Mouse (Mus musculus): ENCODE measurements around the gene Jph4. TPM values are rescaled to one million over a fixed set of nuclear protein-coding genes. Genes with fewer than 3 reads are reported as not detected.
A peak's percentile ranks its signal among the peaks of the same experiment; 100 is the strongest.

Jph4 gene
- 1.6 and 1.7 TPM in 2 replicates for polyA plus RNA-seq (2015; fragmentation: Nextera tagmentation; extraction: Ambion mirVana)

DNA sequence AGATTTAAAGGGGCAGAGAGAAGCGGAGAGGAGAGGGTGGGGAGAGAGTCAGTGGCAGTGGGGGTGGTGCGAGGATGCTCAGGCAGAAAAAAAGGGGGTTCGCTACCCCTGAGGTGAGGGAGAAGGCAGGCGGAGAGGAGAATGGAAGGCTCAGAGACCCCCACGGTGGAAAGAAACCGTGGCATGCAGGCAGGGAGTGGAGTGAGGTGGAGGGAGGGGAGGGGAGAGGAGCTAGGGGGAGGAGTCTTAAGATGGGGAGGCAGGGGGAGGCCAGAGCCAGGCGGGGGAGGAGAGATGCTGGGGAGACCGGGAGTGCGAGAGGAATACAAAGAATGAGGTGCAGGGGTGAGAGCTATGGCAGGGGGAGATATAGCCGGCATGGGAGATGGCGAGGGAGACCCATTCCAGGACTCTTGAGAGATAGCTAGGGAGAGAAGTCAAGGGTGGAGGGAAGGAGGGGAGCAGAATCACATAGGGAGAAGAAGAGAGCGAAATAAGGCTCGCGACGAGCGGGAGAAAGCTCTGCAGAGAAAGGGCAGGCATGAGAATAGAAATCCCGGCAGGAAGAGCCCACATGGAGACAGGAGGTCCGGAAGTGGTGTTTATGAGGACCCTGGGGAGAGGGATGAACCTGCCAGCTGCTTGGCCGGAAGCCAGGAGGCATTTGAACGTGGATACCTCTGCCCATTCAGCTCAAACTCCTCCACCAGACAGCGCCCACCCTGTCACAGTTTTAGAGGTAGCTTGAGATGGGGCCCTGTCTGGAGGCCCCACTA, at the start of gene Jph4:
Gene Jph4 (minus strand): TSS at position 511 of the 776 bp plus-strand sequence.
- 7% methylated on average over 21 of the region's 21 CpGs for WGBS
- H3K9me3 ChIP-seq = no peaks in the 10 kb centered on the region
- no peak within 1 kb of the TSS for H3K27ac ChIP-seq
- H3K27me3 ChIP-seq (replicated peaks) = peaks cover 39% of the 10 kb centered on the region
- no peak for ATAC-seq
- H3K36me3 ChIP-seq = no peaks in the 10 kb centered on the region
- peaks cover 27% of the 10 kb centered on the region for H3K4me1 ChIP-seq (replicated peaks)
- peak within 1 kb of the TSS; percentile 61 for H3K4me3 ChIP-seq (replicated peaks)
- H3K9ac ChIP-seq = no peak within 1 kb of the TSS
- H3K4me2 ChIP-seq (replicated peaks) = peak within 1 kb of the TSS; percentile 99

DNA sequence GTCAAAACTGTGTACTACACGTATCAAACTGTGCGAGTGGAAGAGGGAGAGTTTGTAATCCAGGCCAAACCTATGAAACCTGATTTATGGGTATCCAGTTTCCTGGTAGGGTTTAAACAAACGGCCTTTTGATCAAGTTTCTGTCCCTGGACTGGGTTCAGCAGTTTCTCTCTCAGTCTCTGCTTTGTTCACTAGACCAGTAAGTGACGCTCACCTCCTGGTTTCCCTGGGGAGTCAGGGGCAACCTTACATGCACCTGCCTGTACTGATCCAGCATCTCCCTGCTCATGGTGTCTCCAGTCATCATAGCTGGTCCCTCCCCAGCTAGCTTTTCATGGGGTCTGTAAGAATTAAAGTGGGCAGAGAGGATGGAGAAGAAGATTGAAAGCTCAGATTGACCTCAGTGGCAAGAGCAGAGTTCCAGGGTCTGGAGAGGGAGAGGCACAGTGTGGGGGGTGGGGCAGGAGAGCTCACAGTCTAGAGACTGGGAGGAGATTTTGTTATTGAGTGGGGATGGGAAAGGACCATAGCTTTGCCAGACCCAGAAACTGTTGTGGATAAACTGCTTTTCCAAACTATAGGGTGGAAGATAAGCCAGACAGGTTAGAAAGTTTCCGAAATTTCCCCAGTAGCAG, 47.6 kb upstream of the Jph4 start:
- peaks cover 7% of the 10 kb centered on the region; the same call in 1 of the 2 replicates for H3K4me1 ChIP-seq (replicated peaks)
- no peak; the same call in 1 of the 2 replicates for ATAC-seq
- no peak overlapping the region for H3K9ac ChIP-seq
- H3K27ac ChIP-seq = peak overlapping the region; percentile 84
- WGBS = 46% methylated on average over 5 of the region's 5 CpGs
- no peak overlapping the region for H3K4me2 ChIP-seq (replicated peaks)
- no peaks in the 10 kb centered on the region for H3K27me3 ChIP-seq (replicated peaks)
- H3K36me3 ChIP-seq = no peaks in the 10 kb centered on the region
- no peak overlapping the region for H3K4me3 ChIP-seq (replicated peaks)
- H3K9me3 ChIP-seq = no peaks in the 10 kb centered on the region

DNA sequence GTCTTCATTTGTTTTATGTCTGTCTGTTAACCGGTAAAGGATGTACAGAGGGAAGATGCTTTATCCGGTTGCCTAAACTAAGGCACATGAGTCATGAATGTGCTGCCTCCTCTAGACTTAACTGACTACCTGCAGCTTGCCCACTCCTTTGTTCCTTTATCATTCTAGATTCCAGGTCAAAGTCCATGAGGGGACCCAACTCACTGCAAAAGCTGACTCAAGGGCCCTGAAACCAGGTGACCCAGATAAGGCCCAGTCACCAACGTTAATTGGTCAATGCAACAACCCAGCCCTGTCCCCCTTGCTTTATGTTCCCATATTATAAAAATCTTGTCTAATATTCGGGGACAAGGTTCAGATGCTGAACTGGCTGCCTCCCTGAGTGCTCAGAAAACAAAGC, 45.4 kb upstream of the Jph4 start:
- Histone ChIP-seq H3K4me3 (replicated peaks) (no peak overlapping the region), H3K27me3 (replicated peaks) (no peaks in the 10 kb centered on the region), H3K9me3 (no peaks in the 10 kb centered on the region), H3K4me2 (replicated peaks) (no peak overlapping the region), H3K4me1 (replicated peaks) (peaks cover 5% of the 10 kb centered on the region; the same call in 1 of the 2 replicates), H3K27ac (peak overlapping the region; percentile 84), H3K36me3 (no peaks in the 10 kb centered on the region), H3K9ac (no peak overlapping the region)
- peak; percentile 91 for ATAC-seq
- 60% methylated on average over 4 of the region's 4 CpGs for WGBS

DNA sequence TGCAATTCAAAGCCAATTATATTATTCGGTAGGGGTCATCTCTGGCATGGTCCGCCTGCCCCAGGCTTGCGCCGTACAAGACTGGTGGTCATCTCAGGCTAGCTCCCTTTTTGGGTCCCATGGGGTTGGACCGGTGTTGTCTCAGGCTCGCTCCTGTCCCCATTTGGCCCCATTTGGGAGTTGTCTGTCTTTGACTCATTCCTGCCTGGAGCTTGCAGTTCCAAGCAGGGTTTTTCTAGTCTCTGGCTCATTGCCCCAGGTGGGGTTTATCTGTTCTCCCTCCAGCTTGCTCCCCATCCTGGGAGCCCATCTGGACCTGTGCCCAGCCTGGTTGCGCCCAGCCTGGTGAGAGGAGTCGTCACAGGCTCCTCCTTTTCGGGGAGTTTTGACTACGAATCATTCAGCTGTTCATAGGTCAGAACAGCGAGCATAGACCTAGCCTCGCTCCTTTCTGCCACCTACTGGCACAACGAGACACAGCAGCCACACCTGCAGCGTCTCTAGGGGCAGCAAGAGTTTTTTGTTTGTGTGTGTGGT, 44.4 kb upstream of the Jph4 start:
- H3K4me3 ChIP-seq (replicated peaks) = no peak overlapping the region
- H3K4me1 ChIP-seq (replicated peaks) = peaks cover 5% of the 10 kb centered on the region; the same call in 1 of the 2 replicates
- no peaks in the 10 kb centered on the region for H3K36me3 ChIP-seq
- H3K9me3 ChIP-seq = no peaks in the 10 kb centered on the region
- peak overlapping the region; percentile 50 for H3K4me2 ChIP-seq (replicated peaks)
- peak; percentile 55 for ATAC-seq
- no peaks in the 10 kb centered on the region for H3K27me3 ChIP-seq (replicated peaks)
- WGBS = 27% methylated on average over 14 of the region's 14 CpGs
- peak overlapping the region; percentile 51; the same call in 1 of the 2 replicates for H3K27ac ChIP-seq
- no peak overlapping the region for H3K9ac ChIP-seq

DNA sequence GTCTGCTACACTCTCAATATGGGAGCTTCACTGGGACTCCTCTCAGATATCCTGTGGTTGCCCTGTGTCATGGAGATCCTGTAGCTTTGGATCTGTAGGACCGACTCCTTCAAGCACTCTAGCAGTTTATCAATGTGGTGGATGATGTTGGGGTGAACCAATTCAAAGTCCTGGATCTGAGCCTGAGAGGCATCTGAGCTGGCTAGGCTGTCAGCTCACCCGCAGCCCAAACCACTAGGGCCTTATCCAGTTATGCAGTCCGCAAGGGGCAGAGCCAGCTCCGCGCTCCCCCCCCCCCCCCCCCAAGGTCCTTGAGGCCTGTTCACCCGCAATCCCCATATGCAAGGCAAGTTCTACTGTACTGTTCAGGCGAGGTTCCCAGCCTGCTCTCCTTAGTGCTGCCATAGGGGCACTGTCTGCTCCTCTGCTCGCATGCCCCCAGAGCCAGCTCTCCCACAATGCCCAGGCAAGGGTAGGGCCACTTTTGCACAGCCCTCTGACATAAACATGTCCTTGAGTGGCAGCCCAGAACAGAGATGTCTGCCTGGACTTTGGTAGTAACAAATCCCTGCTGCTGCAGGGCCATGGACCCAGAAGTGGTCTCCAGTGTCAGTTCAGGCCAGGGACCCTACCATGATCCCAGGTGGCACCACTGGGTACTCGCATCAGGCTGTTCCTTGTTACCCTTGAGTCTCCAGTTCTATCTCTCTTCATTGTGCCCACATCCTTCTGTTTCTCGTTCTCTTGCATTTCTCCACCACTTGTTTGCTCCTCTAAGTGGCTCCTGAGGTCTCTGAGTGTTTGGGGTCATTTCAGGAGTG, 43.7 kb upstream of the Jph4 start:
- Histone ChIP-seq H3K27me3 (replicated peaks) (no peaks in the 10 kb centered on the region), H3K4me3 (replicated peaks) (no peak overlapping the region), H3K9me3 (no peaks in the 10 kb centered on the region), H3K36me3 (no peaks in the 10 kb centered on the region), H3K27ac (peak overlapping the region; percentile 13; the same call in 1 of the 2 replicates), H3K4me1 (replicated peaks) (peaks cover 5% of the 10 kb centered on the region; the same call in 1 of the 2 replicates), H3K4me2 (replicated peaks) (0 out of 2 replicates have a peak overlapping the region, but pooled peaks have one; percentile 50), H3K9ac (no peak overlapping the region)
- no peak for ATAC-seq
- 74% methylated on average over 10 of the region's 10 CpGs for WGBS

DNA sequence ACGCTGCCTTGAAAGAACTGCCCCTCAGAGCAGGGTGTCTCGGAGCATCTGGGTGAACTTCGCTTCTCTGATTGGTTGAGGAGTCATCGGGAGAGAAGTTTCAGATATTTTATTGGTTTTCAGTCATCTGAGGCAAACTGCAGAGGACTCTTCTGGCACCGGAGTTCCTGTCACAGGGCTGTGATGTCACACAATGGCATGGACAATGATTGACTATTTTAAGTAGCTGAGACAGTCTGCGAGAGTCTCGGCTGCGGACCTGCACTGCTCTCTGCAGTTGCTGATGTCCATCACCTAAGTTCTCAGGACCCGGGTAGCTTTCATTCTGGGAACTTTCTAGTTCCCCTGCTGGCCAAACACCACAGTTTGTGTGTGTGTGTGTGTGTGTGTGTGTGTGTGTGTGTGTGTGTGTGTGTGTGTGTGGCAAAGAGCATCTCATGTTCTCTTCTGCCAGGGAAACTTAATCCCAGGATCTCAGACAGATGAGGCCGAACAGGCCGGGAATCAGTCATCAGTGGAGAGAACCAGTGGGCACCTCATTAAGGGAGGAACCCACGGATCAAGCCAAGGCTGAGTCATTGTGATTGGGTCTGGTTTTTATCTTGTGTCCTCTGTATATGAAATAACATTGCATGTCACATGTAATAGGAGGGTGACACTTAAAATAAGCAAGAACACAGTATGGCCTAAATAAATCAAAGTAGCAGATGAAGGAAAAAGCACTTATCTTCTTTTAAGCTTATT, 40.8 kb upstream of the Jph4 start:
- Histone ChIP-seq H3K36me3 (no peaks in the 10 kb centered on the region), H3K9ac (no peak overlapping the region), H3K9me3 (no peaks in the 10 kb centered on the region), H3K4me1 (replicated peaks) (peaks cover 5% of the 10 kb centered on the region; the same call in 1 of the 2 replicates), H3K27me3 (replicated peaks) (no peaks in the 10 kb centered on the region), H3K4me2 (replicated peaks) (peak overlapping the region; percentile 24; the same call in 1 of the 2 replicates), H3K4me3 (replicated peaks) (no peak overlapping the region), H3K27ac (no peak overlapping the region)
- 38% methylated on average over 12 of the region's 12 CpGs for WGBS
- ATAC-seq = peak; percentile 68

DNA sequence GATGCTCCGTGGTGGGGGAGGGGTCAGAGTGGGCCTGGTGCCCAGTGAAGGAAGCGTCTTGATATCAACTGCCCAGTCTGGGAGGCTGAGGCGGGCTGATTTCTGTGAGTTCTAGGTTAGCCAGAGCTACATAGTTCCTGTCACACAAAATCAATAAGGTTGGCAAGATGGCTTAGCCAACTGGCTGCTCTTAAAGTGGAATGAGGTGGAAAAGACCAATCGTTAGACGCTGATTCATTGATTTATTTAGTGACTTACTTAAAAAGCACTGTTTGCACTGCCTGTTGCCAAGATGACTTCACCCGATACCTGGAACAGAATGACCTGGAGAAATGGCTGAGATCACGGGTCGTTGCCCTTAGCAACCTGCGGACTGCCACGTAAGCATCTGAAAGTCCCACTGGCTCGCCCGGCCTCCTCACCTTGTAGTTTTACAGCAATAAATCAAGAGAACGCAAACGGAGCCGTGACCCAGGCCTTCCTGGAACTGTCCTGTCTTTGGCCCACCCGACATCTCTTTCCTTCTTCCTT, 36.3 kb upstream of the Jph4 start:
- no peak for ATAC-seq
- H3K9ac ChIP-seq = no peak overlapping the region
- no peak overlapping the region for H3K27ac ChIP-seq
- H3K4me1 ChIP-seq (replicated peaks) = no peaks in the 10 kb centered on the region
- H3K9me3 ChIP-seq = no peaks in the 10 kb centered on the region
- H3K4me2 ChIP-seq (replicated peaks) = no peak overlapping the region
- no peak overlapping the region for H3K4me3 ChIP-seq (replicated peaks)
- WGBS = 75% methylated on average over 16 of the region's 16 CpGs
- H3K36me3 ChIP-seq = no peaks in the 10 kb centered on the region
- H3K27me3 ChIP-seq (replicated peaks) = no peaks in the 10 kb centered on the region

DNA sequence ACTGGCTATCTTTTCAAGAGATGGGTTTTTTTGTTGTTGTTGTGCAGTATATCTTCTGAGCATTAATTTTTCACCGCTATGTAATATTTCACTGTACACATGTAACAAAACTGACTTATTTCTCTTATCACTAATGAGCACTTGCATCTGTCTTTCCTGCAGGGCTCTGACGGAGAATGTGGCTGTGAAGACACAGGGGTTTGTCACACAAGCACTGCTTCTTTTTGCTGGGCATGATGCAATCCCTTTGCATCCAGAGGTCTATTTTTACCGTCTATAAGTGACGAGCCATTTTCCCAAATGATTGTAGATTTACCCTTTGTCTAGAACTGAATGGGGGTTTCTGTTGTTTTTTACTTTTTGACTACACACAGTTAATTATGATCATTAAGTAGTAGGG, 35.4 kb upstream of the Jph4 start:
- H3K9ac ChIP-seq = no peak overlapping the region

DNA sequence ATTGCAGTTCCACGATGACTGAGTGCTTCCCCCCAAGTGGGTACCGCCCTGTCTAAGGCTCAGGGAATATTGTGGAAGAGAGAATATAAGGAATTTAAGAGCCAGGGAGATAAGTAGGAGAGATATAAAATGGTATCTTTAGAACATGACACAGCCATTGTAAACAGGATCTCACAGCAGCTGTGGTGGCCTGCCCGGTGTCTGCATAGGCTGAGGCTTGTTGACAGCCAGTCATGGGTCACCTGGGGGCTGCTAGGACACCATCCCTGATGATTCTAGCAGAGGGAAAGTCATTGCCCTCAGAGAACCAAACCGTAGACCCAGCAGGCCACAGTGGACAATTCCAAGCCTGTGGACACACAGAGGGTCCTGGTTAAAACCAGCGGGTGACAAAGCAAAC, 34.2 kb upstream of the Jph4 start:
- Histone ChIP-seq H3K4me3 (replicated peaks) (no peak overlapping the region), H3K27me3 (replicated peaks) (no peaks in the 10 kb centered on the region), H3K36me3 (no peaks in the 10 kb centered on the region), H3K9ac (no peak overlapping the region), H3K4me1 (replicated peaks) (no peaks in the 10 kb centered on the region), H3K27ac (no peak overlapping the region), H3K4me2 (replicated peaks) (no peak overlapping the region), H3K9me3 (no peaks in the 10 kb centered on the region)
- 77% methylated on average over 5 of the region's 5 CpGs for WGBS
- ATAC-seq = no peak

More for the DNA sequence above, 35.4 kb upstream of the Jph4 start:
- H3K36me3 ChIP-seq = no peaks in the 10 kb centered on the region
- H3K27me3 ChIP-seq (replicated peaks) = no peaks in the 10 kb centered on the region
- H3K9me3 ChIP-seq = no peaks in the 10 kb centered on the region
- H3K4me2 ChIP-seq (replicated peaks) = no peak overlapping the region
- 81% methylated on average over 4 of the region's 4 CpGs for WGBS
- no peak overlapping the region for H3K4me3 ChIP-seq (replicated peaks)
- no peaks in the 10 kb centered on the region for H3K4me1 ChIP-seq (replicated peaks)
- H3K27ac ChIP-seq = no peak overlapping the region
- ATAC-seq = no peak

DNA sequence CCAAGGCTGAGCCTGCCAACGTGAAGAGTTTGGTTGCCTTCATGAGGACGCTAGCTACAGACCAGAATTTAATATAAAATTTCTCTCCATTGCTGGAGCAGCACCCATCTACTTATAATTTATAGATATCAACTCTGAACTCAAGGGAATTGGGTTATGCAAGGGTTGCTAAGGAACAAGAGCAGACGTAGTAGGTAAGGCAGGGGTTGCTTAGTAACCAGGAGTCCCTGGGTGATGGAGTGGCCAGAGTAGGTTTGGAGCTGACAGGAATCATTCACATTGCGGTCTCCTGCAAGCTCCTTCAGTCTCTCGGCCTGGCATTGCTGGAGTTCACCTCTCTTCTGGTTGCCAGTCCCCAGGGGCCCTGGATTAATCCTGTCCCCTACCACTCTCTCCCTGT, 32.3 kb upstream of the Jph4 start:
- 83% methylated on average over 5 of the region's 5 CpGs for WGBS
- H3K9ac ChIP-seq = no peak overlapping the region

DNA sequence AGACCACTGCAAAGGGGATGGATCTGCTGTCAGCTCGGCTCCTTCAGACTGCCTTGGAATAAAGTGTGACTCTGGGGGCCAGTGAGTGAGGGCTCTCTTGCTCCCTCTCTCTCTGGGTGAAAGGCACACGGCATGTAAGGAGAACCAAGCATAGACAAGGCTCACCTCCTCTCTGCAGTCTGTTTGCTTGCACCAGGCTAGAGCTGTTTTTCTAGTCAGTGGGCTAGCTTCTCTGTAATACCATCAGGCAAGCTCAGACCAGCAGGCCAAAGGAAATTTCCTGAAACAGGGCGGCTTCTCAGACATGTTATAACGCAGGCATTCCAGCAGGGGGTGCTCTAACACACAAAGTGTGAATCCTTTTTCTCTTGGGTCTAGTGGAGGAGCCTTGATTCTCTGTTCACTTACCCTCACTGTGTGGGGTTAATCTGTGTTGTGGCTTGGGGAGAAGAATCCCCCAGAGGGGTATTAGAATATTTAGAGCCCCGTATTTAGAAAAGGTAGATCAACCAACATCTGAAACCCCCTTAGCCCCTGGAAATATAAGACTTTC, 31.7 kb upstream of the Jph4 start:
- no peaks in the 10 kb centered on the region for H3K36me3 ChIP-seq
- H3K9ac ChIP-seq = no peak overlapping the region
- peak; percentile 45; the same call in 1 of the 2 replicates for ATAC-seq
- H3K9me3 ChIP-seq = no peaks in the 10 kb centered on the region
- no peaks in the 10 kb centered on the region for H3K4me1 ChIP-seq (replicated peaks)
- no peak overlapping the region for H3K4me2 ChIP-seq (replicated peaks)
- no peaks in the 10 kb centered on the region for H3K27me3 ChIP-seq (replicated peaks)
- H3K4me3 ChIP-seq (replicated peaks) = no peak overlapping the region
- no peak overlapping the region for H3K27ac ChIP-seq
- 35% methylated on average over 5 of the region's 5 CpGs for WGBS

More for the DNA sequence above, 32.3 kb upstream of the Jph4 start:
- Histone ChIP-seq H3K27ac (no peak overlapping the region), H3K27me3 (replicated peaks) (no peaks in the 10 kb centered on the region), H3K4me3 (replicated peaks) (no peak overlapping the region), H3K4me2 (replicated peaks) (no peak overlapping the region), H3K9me3 (no peaks in the 10 kb centered on the region), H3K36me3 (no peaks in the 10 kb centered on the region), H3K4me1 (replicated peaks) (no peaks in the 10 kb centered on the region)
- no peak for ATAC-seq

Data from intestine, embryonic 15.5 days (tissue).